Mouse (Mus musculus): ENCODE data around the gene Slx.
"Not testable (repeated sequence)": the region's sequence is repeated elsewhere in the genome, so short reads cannot be mapped to it uniquely, and the experiment has no call there.

The Slx gene

GRCm38 (mm10) chrX:26545465-26545864 lies at the start of gene Slx:
TSS of gene Slx (minus strand) at chrX:26545565.
- not testable (repeated sequence) for DNase-seq (ENCODE audit: low read depth)

All from naive thymus-derived CD4-positive, alpha-beta T cell, adult 2 months (primary cell).